Mouse (Mus musculus) bone marrow, adult 2 months (tissue): Measurements from ENCODE around the gene Eif3b.

ENCODE experiments used
- CTCF ChIP-seq: fragments of 200-500 bp; IDR thresholded peaks from 2 replicates; pipeline ENCODE4 v1.5.1; 2011; ENCODE audit warnings: low read length, control low read depth; ENCODE audit not compliant: control insufficient read depth, insufficient read depth
- POLR2A ChIP-seq: fragments of 200-500 bp; IDR thresholded peaks from 2 replicates; pipeline ENCODE4 v1.6.1; 2011; ENCODE audit warnings: low read depth, mild to moderate bottlenecking, control low read depth, low read length, borderline replicate concordance; ENCODE audit not compliant: control insufficient read depth

- TF ChIP-seq CTCF (no peak), POLR2A (no peak)
Observed at GRCm38 (mm10) chr5:140387816-140388510, 31.2 kb upstream of the Eif3b start.
